Mouse (Mus musculus) cerebellum, adult 2 months (tissue): Measurements from ENCODE around the gene Ucn2. TPM values are rescaled to one million over a fixed set of nuclear protein-coding genes. Genes with fewer than 3 reads are reported as not detected.

Source experiments
- DNase-seq, 2 experiments: peaks; one replicate each; pipeline ENCODE4 v3.0.0; 2021
- H3K27ac ChIP-seq: fragments of 200-500 bp; 2 replicates; pipeline ENCODE4 v1.5.1; 2012; ENCODE audit warnings: low read length, control low read depth, inconsistent platforms; ENCODE audit not compliant: insufficient read depth
- H3K27me3 ChIP-seq: fragments of 200-500 bp; 2 replicates; pipeline ENCODE4 v1.6.1; 2012; ENCODE audit warnings: inconsistent platforms, mild to moderate bottlenecking, low read length, moderate library complexity; ENCODE audit not compliant: control insufficient read depth, insufficient read depth
- H3K4me1 ChIP-seq: fragments of 200-500 bp; 2 replicates; pipeline ENCODE4 v1.6.1; 2011; ENCODE audit warnings: low read length; ENCODE audit not compliant: control insufficient read depth, insufficient read depth
- H3K4me3 ChIP-seq: fragments of 200-500 bp; replicated peaks from 2 replicates; pipeline ENCODE3; 2011; ENCODE audit warnings: mild to moderate bottlenecking, low read depth, low read length, control low read depth; ENCODE audit not compliant: insufficient read depth
- CTCF ChIP-seq: fragments of 200-500 bp; IDR thresholded peaks from 2 replicates; pipeline ENCODE4 v1.5.1; 2011; ENCODE audit warnings: low read depth, mild to moderate bottlenecking, control low read depth, low read length, moderate library complexity, borderline replicate concordance; ENCODE audit not compliant: insufficient read depth
- POLR2A ChIP-seq: fragments of 200-500 bp; IDR thresholded peaks from 2 replicates; pipeline ENCODE4 v1.6.1; 2011; ENCODE audit warnings: low read length, control low read depth, borderline replicate concordance; ENCODE audit not compliant: insufficient read depth
- WGBS: fragments of 180-500 bp; shearing (Covaris S2); methylation state at CpG from one replicate; pipeline ENCODE4 v1.1.7; 2018; 5-methylcytosine and 5-hydroxymethylcytosine counted together
- polyA plus RNA-seq: library from polyadenylated mRNA; depleted of rRNA; stranded (reverse); fragments of >200 nt; gene quantifications from 2 replicates; pipeline ENCODE4 v1.2.3, GENCODE M21; 2012; rRNA removed

Ucn2 gene
- polyA plus RNA-seq: 0.47 and 0.48 TPM in 2 replicates

DNA sequence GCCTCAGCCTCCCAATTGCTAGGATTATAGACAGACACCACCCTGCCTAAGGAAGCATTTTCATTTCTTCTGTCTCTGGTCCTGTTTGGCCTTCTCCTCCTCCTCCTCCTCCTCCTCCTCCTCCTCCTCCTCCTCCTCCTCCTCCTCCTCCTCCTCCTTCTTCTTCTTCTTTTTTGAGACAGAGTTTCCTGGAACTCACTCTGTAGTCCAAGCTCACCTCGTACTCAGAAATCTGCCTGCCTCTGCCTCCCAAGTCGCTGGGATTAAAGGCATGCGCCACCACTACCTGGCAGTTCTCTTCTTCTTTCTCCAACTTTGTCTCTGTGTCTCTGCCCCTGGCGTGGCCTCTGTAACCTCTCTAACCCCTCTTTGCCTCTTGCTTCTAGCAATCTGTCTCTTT lies at the start of gene Ucn2:
Gene Ucn2, plus strand, starts transcription at position 301 of the 400 bp plus-strand sequence.
- 89% methylated on average over 4 of the region's 4 CpGs for WGBS
- no peaks in the 10 kb centered on the region for H3K4me1 ChIP-seq
- DNase-seq: no peak
- TF ChIP-seq POLR2A (no peak), CTCF (no peak)
- no peaks in the 10 kb centered on the region for H3K27me3 ChIP-seq
- no peak within 1 kb of the TSS for H3K27ac ChIP-seq
- no peak within 1 kb of the TSS for H3K4me3 ChIP-seq

DNA sequence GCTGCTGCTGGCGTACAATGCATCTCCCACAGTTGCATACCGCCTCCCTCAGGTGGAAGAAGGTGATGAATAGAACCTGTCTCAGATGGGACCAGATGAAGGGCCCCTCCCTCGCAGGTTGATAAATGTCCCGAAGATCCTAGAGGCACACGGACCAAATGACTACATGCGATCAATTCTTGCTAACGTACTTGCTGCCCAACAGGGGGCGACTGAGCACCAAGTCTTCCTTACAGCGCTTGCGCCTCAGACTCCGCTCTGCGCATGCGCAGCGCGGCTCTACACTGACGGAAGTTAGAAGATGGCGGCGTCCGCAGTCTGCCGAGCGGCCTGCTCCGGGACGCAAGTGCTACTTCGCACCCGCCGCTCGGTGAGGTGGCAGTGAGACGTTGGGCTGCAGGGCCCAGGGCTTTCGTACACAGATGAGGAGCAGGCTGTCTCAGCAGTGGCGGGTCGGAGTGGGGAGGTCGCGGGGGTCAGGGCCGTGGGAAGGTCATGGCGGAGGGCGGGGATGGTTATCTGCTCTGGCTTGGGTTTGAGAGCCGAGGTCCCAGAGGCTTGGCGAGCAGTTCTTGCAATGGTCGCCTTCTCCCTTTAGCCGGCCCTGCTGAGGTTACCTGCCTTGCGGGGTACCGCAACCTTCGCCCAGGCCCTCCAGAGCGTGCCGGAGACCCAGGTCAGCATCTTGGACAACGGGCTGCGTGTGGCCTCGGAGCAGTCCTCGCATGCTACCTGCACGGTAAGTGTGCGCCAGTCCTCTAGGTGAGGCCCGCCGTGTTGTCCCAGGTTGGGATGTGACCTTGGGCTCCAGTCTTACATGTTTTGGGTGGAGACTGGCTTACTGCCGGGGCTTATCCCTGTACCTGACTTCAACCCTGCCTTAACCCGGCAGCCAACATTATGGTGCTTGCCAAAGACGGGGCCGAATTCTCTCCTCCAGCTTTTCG lies 49.1 kb upstream of the Ucn2 start, which contains the start of gene Uqcrc1:
Gene Uqcrc1, plus strand, starts transcription at position 216 of the 947 bp plus-strand sequence.
- DNase-seq: peak; percentile 97
- peak; percentile 84 for TF ChIP-seq CTCF
- peak; percentile 96 for TF ChIP-seq POLR2A
- H3K27me3 ChIP-seq: no peaks in the 10 kb centered on the region
- H3K4me3 ChIP-seq: peak within 1 kb of the TSS; percentile 93
- peaks cover 7% of the 10 kb centered on the region for H3K4me1 ChIP-seq
- under 1% methylated on average over 58 of the region's 58 CpGs for WGBS
- H3K27ac ChIP-seq: peak within 1 kb of the TSS; percentile 86

DNA sequence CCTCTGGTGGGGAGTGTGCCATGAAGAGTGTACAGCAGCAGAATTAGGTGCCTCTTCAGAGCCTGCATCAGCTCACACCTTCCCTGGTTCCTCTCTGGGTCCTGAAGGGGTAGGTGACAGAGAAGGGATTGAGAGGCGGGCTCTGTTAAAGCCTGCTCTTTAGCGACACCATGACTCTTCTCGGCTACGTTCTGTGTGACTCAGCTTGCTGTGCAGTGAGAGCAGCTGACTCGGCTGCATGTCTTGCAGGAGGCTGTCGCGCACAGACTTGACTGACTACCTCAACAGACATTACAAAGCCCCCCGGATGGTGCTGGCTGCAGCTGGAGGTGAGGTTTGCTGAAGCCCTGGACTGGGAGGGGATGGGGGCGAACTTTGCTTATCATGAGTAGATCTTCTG lies 40.7 kb upstream of the Ucn2 start:
- 77% methylated on average over 9 of the region's 9 CpGs for WGBS
- TF ChIP-seq POLR2A (no peak), CTCF (no peak)
- no peak for DNase-seq

DNA sequence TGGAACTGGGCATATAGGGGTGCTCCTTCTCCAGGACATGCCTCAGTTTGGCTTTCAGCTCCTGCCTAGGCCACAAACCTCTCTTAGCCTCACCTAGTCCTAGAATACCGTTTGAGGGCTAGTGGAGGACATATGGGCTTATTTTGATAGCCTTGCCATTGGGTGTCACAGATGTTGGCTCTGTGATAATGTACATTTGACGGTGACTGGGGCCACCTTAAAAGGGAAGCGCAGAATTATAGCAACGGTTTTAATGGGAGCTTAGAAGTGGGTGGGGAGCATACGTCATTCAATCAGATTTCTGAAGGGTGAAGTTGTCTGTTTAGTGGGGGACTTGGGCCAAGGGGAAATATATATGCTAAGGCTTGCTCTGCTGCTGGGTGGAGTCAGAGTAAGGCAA lies 40.2 kb upstream of the Ucn2 start:
- Histone ChIP-seq H3K27me3 (no peaks in the 10 kb centered on the region), H3K27ac (no peak overlapping the region), H3K4me1 (peaks cover 29% of the 10 kb centered on the region), H3K4me3 (no peak overlapping the region)
- 82% methylated on average over 5 of the region's 5 CpGs for WGBS
- no peak for TF ChIP-seq CTCF
- no peak for DNase-seq

More for the DNA sequence above, 40.7 kb upstream of the Ucn2 start:
- Histone ChIP-seq H3K27me3 (no peaks in the 10 kb centered on the region), H3K27ac (no peak overlapping the region), H3K4me1 (peaks cover 25% of the 10 kb centered on the region), H3K4me3 (no peak overlapping the region)

DNA sequence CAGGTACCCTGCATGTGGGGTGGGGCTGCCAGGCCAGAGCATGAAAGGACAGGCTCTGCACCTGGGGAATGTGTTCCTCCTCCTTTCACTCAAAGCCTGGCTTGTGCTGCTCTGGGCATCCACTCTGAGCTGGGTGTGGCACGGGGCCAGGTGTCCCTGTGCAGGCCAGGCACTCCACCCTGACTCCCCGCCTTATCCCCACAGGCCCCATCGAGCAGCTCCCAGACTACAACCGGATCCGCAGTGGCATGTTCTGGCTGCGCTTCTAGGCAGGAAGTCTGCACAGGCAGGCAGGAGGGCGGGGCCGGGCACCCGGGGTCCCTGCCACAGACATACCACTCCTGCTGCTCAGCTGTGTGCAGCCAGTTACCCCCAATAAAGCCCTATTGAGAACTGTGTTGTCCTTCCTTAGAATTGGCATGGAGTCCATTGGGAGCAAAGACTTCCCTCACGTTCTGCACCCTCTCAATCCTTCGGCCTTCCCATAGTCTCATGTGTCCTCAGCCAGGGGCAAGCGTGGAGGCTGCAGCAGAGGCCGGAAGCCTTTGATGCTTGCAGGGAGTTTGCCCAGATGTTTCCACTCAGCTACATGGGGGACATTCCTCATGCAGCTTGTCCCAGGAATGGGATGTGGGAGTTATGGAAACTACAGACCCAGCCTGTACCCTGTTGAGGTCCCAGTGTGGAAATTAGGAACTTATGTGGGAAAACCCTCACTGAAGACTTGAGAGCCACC lies 36.4 kb upstream of the Ucn2 start:
- H3K4me3 ChIP-seq: no peak overlapping the region
- no peaks in the 10 kb centered on the region for H3K27me3 ChIP-seq
- 44% methylated on average over 13 of the region's 13 CpGs for WGBS
- H3K27ac ChIP-seq: peak overlapping the region; percentile 25
- H3K4me1 ChIP-seq: peaks cover 24% of the 10 kb centered on the region
- TF ChIP-seq POLR2A (no peak), CTCF (no peak)
- peak; percentile 60 to 62 for DNase-seq

DNA sequence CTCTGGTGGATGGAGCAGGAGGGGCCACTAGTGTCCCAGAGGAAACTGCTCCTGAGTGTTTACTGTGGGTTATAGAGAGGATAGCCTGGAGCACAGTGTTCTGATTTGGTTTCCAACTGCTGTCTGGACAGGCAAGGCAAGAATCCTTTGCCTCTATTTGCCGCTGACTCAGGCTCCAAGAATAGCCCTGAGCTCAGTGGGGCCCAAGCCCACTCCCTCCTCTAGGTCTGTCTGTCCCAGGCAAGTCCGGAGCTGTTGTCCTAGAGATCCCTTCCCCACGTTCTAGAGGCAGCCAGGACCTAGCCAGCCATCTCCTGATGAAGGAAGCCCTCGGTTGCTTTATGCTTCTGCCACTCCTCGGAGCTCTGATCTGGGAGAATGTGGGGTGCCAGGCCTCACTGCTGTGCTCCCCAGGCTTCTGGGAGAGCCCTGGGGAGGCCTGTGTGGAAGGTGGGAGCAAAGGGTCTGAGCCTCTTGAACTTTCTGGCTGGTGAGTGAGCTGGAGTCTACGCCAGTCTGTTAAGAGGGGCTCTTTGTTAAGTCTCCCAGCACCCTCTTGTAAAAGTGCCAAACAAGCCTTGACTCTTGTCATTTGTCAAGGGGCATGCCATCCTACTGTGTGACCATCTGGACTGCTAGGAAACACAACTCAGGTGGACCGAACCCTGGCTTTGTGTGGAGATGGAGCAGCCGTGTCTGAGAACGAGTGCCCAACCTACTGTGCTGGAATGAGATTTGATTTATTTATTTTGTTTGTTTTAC lies 35.7 kb upstream of the Ucn2 start:
- Histone ChIP-seq H3K4me1 (peaks cover 26% of the 10 kb centered on the region), H3K27ac (peak overlapping the region; percentile 25), H3K27me3 (no peaks in the 10 kb centered on the region), H3K4me3 (no peak overlapping the region)
- TF ChIP-seq POLR2A: no peak
- no peak for TF ChIP-seq CTCF
- DNase-seq: peak; percentile 54 to 61
- 21% methylated on average over 9 of the region's 9 CpGs for WGBS

DNA sequence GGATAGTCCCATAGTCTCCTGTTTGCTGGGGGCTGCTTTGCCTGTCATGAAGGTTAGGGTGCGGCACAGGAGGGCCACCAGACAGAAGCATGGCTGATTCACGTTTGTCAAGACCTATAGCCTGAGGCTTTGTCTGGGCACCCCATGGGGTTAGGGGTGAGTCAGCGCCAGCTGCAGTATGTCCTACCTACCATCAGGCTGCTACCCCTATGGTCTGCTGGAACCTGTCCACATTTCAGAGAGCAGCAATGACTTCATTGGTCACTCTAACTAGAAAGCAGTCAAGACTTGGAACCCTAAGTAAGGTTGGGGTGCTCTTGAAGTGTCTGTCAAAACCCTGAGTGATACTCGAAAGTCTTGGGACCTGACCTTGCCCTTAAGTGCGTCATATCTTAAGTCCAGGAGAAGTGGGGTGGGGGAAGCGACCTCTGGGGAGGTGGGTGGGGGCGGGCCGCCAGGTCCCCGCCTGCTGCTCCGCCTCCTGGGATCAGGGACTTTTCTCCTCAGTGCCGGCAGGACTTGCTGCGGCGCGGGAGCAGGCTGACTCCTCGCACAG lies 32.7 kb upstream of the Ucn2 start, which contains the start of gene Col7a1:
Gene Col7a1, plus strand, starts transcription at position 506 of the 556 bp plus-strand sequence.
- no peak within 1 kb of the TSS for H3K4me3 ChIP-seq
- H3K27me3 ChIP-seq: no peaks in the 10 kb centered on the region
- peaks cover 34% of the 10 kb centered on the region for H3K4me1 ChIP-seq
- TF ChIP-seq POLR2A (no peak), CTCF (no peak)
- no peak for DNase-seq
- WGBS: 13% methylated on average over 15 of the region's 15 CpGs
- H3K27ac ChIP-seq: no peak within 1 kb of the TSS
